Mouse (Mus musculus): ENCODE data around the gene 1700037H04Rik.

DNA sequence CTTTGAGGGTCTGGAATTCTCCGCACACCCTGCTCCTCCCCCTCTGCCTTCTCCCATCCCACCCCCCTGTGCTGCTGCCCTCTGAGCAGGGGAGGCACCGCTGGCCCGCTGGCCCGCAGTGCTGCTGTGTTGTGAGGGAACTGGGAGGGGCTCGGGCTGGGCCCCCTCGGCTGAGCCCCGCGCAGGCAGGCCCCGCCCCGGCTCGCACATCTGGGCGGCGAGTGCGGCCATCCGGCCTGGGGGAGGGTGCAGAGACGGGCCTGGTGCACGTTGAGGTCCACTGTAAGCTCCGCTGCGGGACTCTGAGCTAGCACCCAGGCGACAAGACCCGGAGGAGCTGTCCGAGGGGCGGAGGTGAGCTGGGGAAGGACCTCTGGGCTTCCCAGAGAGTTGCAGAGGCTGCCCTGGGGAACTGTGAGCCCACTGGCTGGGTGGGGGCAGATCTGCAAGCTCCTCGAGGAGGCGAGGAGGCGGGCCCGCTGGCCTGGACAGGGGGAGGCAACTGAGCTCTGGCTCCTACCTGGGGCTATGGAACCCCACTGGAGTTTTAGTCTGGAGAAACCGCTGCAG lies 32.6 kb downstream of the 1700037H04Rik start, which contains the start of gene Hspa12b:
- TF ChIP-seq HCFC1 (IDR thresholded peaks at IDR 0.05; ENCODE audit: borderline replicate concordance, insufficient read depth, low read length) = no peak
- TF ChIP-seq CHD2 (IDR thresholded peaks at IDR 0.05; ENCODE audit: low read depth, low read length) = no peak
- TF ChIP-seq ZC3H11A (IDR thresholded peaks at IDR 0.05; ENCODE audit: borderline replicate concordance, low read depth, low read length) = no peak
- TF ChIP-seq ZNF384 (IDR thresholded peaks at IDR 0.05; ENCODE audit: low read depth, low read length) = no peak
- no peak for TF ChIP-seq MAFK (IDR thresholded peaks at IDR 0.05; ENCODE audit: insufficient read depth, low read depth, low read length)

Measured in ES-E14 (cell line).